Mouse (Mus musculus): ENCODE results near the gene Olfr692. TPM values are rescaled to one million over a fixed set of nuclear protein-coding genes. Genes with fewer than 3 reads are reported as not detected.

Gene Olfr692
- polyA plus RNA-seq (2012; rRNA removed) = not detected in 2 replicates

GRCm38 (mm10) chr7:105367930-105368329 is at the start of gene Olfr692:
Gene Olfr692 (plus strand): TSS chr7:105368230.

GRCm38 (mm10) chr7:105334004-105334403 is 34.0 kb upstream of the Olfr692 start, which contains the start of gene Olfr690:
Gene Olfr690 (minus strand): TSS chr7:105334104.

GRCm38 (mm10) chr7:105342170-105342569 is 25.9 kb upstream of the Olfr692 start, which contains the start of gene Olfr691:
Gene Olfr691 (minus strand): TSS chr7:105342270.

GRCm38 (mm10) chr7:105374866-105375265 is 6.8 kb downstream of the Olfr692 start, which contains the start of gene Gm5901:
Gene Gm5901 (plus strand): TSS chr7:105375038.

GRCm38 (mm10) chr7:105399935-105400624 is 32.0 kb downstream of the Olfr692 start, which contains the start of gene Fam160a2:
Gene Fam160a2 (minus strand): TSS chr7:105400054.

GRCm38 (mm10) chr7:105404268-105404667 is 36.2 kb downstream of the Olfr692 start, which contains the start of gene Cnga4:
Gene Cnga4 (plus strand): TSS chr7:105404568.

Other genes with a start within 250 kb of the Olfr692 start
- gene Olfr683, start 221.2 kb upstream of the Olfr692 start, polyA plus RNA-seq (2012; rRNA removed) = not detected in 2 replicates
- not detected in 2 replicates for gene Olfr684, start 204.6 kb upstream of the Olfr692 start, polyA plus RNA-seq (2012; rRNA removed)
- not detected in 2 replicates for gene Olfr685, start 182.2 kb upstream of the Olfr692 start, polyA plus RNA-seq (2012; rRNA removed)
- gene Olfr686, start 160.7 kb upstream of the Olfr692 start, polyA plus RNA-seq (2012; rRNA removed) = not detected in 2 replicates
- not detected in 2 replicates for gene Olfr688, start 80.1 kb upstream of the Olfr692 start, polyA plus RNA-seq (2012; rRNA removed)
- not detected in 2 replicates for gene Olfr689, start 57.1 kb upstream of the Olfr692 start, polyA plus RNA-seq (2012; rRNA removed)
- gene Olfr690, start 34.1 kb upstream of the Olfr692 start, polyA plus RNA-seq (2012; rRNA removed) = not detected in 2 replicates
- not detected in 2 replicates for gene Olfr691, start 26.0 kb upstream of the Olfr692 start, polyA plus RNA-seq (2012; rRNA removed)
- gene Gm5901, start 6.8 kb downstream of the Olfr692 start, polyA plus RNA-seq (2012; rRNA removed) = not detected in 2 replicates
- 11.2 and 15.3 TPM in 2 replicates for gene Fam160a2, start 31.8 kb downstream of the Olfr692 start, polyA plus RNA-seq (2012; rRNA removed)
- 0.02 and 0.04 TPM in 2 replicates for gene Cnga4, start 36.3 kb downstream of the Olfr692 start, polyA plus RNA-seq (2012; rRNA removed)
- not detected in 2 replicates for gene Cckbr, start 57.5 kb downstream of the Olfr692 start, polyA plus RNA-seq (2012; rRNA removed)
- gene Cavin3, start 114.1 kb downstream of the Olfr692 start, polyA plus RNA-seq (2012; rRNA removed) = 4.1 and 4.9 TPM in 2 replicates
- gene Smpd1, start 186.1 kb downstream of the Olfr692 start, polyA plus RNA-seq (2012; rRNA removed) = 12.1 and 14.5 TPM in 2 replicates
- gene Apbb1, start 213.4 kb downstream of the Olfr692 start, polyA plus RNA-seq (2012; rRNA removed) = 1.8 and 2.2 TPM in 2 replicates
- 798 and 850 TPM in 2 replicates for gene Hpx, start 231.9 kb downstream of the Olfr692 start, polyA plus RNA-seq (2012; rRNA removed)